Mouse (Mus musculus): Measurements from ENCODE around the gene Nxf1. TPM values are rescaled to one million over a fixed set of nuclear protein-coding genes. Genes with fewer than 3 reads are reported as not detected.
"Not testable (repeated sequence)": the region's sequence is repeated elsewhere in the genome, so short reads cannot be mapped to it uniquely, and the experiment has no call there.

Gene Nxf1
- total RNA-seq, 2 experiments from 2014 or later: 72.7 to 76.2 TPM

DNA sequence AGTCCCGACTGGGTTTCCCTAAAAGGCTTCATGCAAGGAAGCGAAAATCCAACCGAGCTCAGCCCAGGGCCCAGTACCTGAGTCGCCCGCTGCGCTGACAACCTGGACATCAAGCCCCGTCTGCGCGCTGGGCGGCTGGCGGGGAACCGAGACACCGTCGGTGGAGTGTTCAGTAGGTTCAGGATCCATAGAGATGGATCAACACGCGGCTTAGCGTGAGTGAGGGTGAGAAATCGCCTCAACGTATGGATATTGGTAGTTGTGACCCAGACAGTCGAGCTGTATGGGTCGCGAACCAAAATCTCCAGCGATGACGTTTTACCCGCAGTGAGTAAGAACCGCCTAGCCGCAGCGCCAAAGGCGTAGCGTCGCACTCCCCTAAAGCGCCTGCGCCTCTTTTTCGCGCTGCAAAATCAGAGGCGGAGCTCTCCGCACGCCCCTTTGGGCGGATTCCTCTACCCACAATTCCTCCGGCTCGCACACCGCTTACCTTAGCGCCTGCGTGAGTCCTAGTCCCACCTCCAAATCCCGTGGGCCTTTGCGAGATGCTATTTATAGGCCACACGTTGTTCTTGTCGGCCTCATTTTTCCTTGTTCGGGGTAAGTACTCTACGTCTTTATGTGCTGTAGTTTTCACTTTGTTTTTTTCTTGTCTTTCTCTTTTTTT lies 33.8 kb upstream of the Nxf1 start, which contains the start of gene Slc3a2:
Slc3a2 (minus strand) TSS at position 463 of the 667 bp plus-strand sequence.
- DNase-seq (ENCODE audit: extremely low spot score in 1 of 2, low spot score in 2 of 2): peak; percentile 95 to 97
- intact Hi-C loops (cut with DNase I): no loop called here

DNA sequence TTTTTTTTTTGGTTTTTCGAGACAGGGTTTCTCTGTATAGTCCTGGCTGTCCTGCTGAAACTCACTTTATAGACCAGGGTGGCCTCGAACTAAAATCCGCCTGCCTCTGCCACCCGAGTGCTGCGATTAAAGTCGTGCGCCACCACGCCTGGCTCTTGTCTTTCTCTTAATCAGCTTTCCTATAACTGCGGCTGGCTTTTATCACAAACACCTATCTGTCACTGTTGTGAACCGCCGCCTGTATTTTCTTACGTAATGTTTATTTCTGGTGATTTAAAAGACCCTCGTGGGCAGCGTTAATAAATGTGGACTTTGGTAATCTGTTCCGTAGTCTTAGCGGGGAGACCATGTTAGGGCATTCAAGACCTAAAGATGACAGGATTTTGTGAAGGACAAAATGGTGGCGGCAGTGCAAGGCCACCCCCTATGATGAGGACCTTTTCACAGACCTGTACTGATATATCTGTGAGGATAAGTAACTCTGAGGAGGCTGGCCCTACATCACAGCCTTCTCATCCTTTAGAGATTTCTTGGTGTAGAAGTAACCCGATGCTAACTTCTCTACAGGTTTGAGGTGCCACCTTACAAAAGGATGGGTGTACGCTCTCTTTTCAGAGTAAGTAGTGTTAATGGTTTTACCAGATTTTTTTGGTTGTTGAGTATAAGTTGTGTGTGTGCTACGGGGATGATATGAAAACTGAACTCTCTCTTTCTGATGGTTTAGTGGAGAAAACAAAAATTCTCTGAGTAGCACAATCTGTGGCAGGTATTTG lies 33.1 kb upstream of the Nxf1 start:
- no peak for DNase-seq (ENCODE audit: extremely low spot score in 1 of 2, low spot score in 2 of 2)
- intact Hi-C loops (cut with DNase I): no loop called here

DNA sequence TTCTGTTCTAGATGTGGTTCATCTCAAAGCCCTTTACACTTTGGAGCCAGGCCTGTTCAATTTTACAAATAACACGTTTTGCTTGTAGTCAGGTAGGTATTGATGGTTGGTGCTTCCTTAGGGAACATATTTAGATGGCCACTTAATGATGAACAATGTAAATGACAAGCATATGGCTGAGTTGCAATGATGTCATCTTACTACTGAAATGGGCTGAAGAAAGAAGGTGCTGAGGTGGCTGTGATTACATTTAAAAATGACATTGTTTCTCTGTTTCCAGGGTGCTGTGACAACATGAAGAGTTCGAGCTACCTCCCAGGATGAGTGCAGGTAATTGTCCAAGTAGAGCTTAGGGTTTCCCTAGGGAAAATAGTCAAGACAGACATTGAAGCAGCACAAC lies 32.5 kb upstream of the Nxf1 start:
- no peak for DNase-seq (ENCODE audit: extremely low spot score in 1 of 2, low spot score in 2 of 2)
- intact Hi-C loops (cut with DNase I): no loop called here

DNA sequence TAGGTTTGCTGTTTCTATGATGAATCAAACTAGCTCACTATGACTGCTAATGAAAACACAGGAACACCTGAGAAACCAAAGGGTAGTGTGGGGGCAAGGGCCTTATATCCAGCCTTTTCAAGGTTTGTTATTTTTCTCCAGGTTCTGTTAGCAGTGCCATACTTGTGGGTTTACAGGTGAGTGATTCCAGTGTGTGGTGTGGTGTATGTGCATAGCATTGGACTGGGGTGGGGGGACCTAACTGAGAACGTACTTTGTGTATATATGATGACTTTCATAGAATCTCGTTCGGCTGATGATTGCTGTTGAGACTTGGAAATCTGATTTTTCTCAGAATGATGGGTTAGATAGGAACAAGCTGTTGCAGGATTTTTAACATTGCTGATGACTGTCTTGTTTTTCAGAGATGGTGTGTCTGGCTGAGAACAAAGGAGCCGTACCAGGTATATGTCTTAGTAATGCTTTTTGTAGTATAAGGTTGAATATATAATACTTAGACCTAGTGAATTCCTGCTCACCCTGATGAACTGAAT lies 31.7 kb upstream of the Nxf1 start:
- intact Hi-C loops (cut with DNase I): no loop called here

DNA sequence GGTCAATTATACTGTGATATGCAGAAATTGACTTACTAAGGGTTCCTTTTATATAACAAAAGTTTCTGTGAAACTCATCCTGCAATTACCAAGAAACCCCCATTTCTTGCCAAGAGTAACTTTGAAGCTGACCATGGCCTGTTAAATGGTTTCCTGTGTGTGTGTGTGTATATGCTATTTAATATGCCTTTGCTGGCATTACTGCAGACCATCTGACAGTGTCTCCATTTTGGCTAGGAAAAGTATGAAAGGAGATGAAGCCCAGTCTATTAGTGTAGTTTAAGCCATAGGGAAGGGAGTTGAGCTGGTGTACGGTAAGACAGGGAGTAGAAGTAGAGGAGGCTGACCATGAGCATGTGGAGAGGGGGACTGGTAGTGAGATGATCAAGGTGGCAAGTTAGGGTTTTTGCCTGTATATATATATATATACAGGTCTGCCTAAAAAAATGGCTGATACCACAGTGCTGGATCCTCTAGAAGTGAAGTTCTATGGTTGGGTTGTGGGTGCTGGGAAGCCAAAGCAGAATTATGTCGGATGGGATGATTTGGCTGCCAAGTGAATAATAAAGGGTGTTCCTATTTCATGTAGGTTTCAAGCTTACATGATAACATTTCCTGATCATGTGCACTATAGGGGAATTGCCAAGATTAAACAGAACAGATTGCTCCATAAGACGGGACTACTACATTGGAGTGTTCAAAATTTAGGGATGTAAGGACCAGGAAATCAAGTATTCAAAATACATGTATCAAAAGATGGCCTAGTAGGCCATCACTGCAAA lies 30.1 kb upstream of the Nxf1 start:
- no peak for DNase-seq (ENCODE audit: extremely low spot score in 1 of 2, low spot score in 2 of 2)
- intact Hi-C loops (cut with DNase I): no loop called here

More for the DNA sequence above, 31.7 kb upstream of the Nxf1 start:
- DNase-seq (ENCODE audit: extremely low spot score in 1 of 2, low spot score in 2 of 2): no peak

DNA sequence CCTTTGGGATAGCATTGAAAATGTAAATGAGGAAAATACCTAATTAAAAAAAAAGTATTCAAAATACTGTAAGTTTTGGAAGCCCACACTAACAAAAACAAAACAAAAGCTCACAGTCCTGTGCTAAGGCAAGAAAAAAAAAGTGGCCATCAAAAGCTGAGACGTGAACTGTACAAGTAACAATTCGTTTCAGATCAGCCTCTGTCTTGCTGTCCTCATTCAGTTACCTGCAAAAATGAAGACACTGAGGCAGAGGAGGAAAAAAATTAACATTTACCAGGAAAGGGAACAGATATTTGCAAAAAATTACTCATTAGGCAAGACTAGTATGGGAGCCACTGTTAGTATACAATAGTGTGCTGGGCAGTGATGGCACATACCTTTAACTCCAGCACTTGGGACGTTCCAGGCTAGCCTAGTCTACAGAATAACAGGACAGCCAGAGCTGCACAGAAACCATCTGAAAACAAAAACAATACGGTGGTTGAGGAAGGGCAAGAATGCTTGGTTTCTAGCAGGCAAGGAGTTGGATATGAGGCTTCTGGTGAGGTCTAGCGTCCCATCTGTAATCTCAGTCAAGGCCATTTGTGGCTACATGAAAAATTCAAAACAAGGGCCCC lies 29.3 kb upstream of the Nxf1 start:
- intact Hi-C loops (cut with DNase I): no loop called here
- no peak for DNase-seq (ENCODE audit: extremely low spot score in 1 of 2, low spot score in 2 of 2)

DNA sequence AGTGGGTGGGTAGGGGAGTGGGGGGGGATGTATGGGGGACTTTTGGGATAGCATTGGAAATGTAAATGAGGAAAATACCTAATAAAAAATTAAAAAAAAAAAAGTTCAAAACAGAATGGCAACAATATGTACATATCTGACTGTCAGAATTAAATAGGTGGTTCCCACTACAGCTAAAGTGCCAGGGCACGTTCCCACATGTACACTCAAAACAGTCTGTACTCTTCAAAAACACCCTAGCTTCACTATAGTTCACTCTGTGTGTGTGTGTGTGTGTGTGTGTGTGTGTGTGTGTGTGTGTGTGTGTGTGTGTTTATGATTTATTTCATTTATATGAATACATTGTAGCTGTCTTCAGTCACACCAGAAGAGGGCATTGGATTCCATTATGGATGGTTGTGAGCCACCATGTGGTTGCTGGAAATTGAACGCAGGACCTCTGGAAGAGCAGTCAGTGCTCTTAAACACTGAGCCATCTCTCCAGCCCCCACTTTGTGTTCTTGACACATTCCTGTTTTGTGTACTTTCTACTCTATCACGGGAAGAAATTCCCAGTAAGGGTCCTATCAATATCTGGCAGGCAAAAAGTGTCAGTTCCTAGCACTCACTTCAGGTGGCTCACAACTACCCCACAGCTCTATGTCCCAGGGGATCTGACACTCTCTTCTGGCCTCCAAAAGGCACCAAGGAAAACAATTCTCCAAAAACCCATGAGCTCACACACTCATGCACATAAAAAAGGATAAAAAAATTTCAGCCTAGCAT lies 28.4 kb upstream of the Nxf1 start:
- intact Hi-C loops (cut with DNase I); DNase-seq (ENCODE audit: extremely low spot score in 1 of 2, low spot score in 2 of 2): not testable (repeated sequence)

DNA sequence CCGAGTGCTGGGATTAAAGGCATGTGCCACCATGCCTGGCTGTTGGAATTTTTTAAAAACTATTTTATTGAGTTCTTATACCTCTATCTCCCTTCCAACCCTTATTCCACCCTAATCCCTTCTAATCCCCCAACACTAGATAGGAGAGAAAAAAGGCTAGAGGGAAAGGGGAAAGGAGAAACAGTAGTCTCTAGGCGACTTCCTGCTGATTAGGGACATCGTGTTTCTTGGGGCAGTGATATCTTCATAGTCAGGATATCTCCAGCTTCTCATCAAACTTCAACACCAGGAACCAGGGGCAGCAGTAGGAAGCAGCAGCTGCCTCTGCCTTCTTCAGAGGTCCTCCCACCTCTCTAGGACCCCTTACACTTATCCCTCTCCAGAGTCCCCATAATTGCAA lies 22.5 kb upstream of the Nxf1 start:
- DNase-seq (ENCODE audit: extremely low spot score in 1 of 2, low spot score in 2 of 2): no peak
- intact Hi-C loops (cut with DNase I): no loop called here

DNA sequence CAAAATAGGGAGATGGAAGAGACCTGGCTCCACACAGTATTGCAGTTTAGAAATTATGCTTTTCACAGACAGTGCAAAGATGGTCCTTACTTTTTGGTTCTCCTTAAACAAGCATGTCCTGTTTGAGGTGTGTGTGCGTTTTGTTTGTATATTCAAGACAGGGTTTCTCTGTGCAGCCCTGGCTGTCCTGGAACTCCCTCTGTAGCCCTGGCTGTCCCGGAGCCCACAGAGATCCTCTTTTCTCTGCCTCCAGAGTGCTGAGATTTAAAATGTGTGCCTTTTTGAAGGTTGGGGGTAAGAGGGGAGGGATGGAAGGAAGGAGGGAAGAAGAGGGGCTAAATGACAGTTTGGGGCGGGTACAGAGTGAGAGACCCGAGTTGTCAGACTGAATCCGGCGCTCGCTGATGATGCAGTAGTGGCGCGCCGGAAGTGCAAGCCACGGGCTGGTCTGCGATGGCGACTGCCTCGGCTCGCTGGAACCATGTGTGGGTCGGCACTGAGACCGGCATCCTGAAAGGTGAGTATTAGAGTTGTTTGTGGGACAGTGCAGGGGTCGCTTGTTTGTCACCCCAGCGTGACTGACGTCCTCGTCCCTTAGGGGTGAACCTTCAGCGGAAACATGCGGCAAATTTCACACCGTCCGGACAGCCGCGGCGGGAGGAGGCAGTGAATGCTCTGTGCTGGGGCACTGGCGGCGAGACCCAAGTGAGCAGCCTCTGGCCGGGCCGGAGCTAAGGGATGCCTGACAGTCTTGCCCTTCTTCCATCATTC lies 21.3 kb upstream of the Nxf1 start, which contains the start of gene Wdr74:
Wdr74 (plus strand) TSS at position 439 of the 771 bp plus-strand sequence.
- intact Hi-C loops (cut with DNase I): no loop called here
- peak; percentile 89 to 95 for DNase-seq (ENCODE audit: extremely low spot score in 1 of 2, low spot score in 2 of 2)

DNA sequence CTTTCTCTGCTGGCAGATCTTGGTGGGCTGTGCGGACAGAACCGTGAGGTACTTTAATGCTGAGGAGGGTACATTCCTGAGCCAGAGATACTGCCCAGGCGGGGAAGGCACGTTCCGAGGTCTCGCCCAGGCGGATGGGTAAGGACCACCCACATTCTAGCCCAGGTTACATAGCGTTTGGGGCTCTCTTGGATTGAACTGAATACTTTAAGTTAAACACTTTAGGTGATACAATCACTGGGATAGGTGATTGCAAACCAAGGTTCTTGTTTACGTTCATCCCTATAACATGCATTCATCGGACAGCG lies 20.8 kb upstream of the Nxf1 start:
- intact Hi-C loops (cut with DNase I): no loop called here
- no peak for DNase-seq (ENCODE audit: extremely low spot score in 1 of 2, low spot score in 2 of 2)

DNA sequence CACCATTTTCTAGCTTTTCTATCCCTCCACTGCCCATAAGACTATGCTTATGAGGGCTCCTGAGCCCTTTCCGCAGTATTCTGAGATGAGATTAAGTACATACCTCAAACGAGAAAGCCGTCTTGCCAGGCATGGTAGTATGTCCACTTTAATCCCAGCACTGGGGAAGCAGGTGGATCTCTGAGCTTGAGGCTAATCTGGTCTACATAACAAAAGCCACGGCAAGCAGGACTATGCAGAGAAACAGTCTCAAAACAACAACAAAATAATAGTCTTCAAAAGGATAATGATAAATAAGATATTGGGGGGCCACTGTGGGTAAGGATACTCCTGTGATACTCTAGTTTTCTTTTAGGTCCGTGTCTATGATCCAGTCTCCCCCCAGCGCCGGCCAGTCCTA lies 18.0 kb upstream of the Nxf1 start:
- no peak for DNase-seq (ENCODE audit: extremely low spot score in 1 of 2, low spot score in 2 of 2)
- intact Hi-C loops (cut with DNase I): no loop called here

DNA sequence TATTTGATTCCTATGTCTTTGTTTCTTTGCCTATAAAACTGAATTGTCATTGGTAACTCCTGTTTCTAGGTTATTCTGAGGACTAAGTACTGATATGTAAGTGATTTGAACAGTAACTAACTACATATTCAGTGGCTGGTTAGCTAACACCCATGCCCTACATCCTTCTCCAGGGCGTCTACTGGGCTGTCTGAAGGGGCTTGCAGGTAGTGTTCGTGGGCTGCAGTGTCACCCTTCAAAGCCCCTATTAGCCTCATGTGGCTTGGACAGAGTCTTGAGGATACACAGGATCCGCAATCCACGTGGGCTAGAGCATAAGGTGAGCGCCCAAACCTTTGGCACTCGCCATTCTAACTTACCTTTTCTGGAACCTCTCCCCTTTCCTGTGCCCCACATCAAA lies 17.2 kb upstream of the Nxf1 start:
- intact Hi-C loops (cut with DNase I): no loop called here

DNA sequence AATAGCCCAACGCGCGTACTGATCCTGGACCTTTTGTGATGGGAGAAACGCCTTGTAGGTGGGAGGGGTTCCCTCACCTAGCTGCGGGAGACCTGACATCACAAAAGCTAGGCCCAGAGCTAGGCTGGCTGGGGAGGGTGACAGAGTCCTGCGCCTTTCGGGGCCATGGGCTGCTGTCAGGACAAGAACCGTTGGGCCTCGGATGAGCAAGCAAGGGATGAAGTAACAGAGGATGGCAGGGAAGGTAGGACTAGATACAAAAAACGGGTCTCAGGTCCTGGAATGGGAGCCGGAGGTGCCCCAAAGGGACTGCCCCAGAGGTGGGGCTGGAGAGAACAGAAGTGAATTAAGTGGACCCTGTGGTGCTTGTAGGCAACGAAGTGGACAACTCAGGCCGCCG lies 16.3 kb upstream of the Nxf1 start, which contains the start of gene 1700092M07Rik:
1700092M07Rik (plus strand) TSS at position 116 of the 400 bp plus-strand sequence.
- intact Hi-C loops (cut with DNase I): no loop called here
- DNase-seq (ENCODE audit: extremely low spot score in 1 of 2, low spot score in 2 of 2): peak in 1 of 2 experiments; percentile 33

More for the DNA sequence above, 17.2 kb upstream of the Nxf1 start:
- DNase-seq (ENCODE audit: extremely low spot score in 1 of 2, low spot score in 2 of 2): no peak

DNA sequence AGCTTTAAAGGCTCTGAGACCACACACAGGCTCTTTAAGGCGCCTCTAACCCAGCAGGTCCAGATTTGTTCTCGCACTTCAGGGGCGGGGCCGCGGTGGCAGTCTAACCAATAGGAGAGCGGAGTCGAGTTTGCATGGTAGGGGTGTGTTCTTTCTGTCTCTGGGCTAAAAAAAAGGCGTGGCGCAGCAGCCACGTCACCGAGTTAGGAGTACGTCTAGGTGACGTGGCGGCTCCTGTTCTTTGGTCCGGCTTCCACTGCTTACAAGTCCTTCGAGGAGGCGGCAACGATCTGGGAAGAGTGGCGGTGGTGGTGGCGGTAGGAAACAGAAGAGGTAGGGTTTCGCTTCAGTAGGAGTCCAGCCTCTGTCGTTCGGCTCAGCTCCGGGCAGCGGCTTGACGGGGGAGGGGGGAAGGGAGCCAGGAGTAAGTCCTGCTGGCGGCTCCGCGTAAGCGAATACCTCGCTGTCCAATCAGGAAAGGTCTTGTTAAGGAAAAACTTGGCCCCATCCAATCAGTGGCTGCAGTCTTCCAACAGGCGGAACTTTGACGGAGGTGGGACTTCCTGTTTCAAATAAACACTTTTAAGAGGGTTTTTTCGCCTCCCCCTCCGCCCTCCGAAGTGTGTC lies 15.5 kb upstream of the Nxf1 start, which contains the start of gene Stx5a:
Stx5a (plus strand) TSS at position 171 of the 627 bp plus-strand sequence.
- peak; percentile 94 to 98 for DNase-seq (ENCODE audit: extremely low spot score in 1 of 2, low spot score in 2 of 2)
- intact Hi-C loops (cut with DNase I): no loop called here

DNA sequence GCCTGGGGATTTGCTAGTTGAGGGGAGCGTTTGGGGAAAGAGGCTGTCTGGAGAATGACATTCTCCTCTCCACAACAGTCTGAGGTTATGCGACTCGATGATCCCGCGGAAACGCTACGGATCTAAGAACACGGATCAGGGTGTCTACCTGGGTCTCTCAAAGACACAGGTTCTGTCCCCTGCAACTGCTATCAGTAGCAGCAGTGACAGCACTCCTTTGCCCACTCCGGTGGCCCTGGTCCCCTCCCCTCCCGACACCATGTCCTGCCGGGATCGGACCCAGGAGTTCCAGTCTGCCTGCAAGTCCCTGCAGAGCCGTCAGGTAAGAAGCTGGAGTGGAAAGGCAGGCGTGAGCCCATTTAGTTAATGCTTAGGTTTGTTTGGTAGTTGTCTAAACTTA lies 14.7 kb upstream of the Nxf1 start:
- intact Hi-C loops (cut with DNase I): no loop called here
- DNase-seq (ENCODE audit: extremely low spot score in 1 of 2, low spot score in 2 of 2): no peak

DNA sequence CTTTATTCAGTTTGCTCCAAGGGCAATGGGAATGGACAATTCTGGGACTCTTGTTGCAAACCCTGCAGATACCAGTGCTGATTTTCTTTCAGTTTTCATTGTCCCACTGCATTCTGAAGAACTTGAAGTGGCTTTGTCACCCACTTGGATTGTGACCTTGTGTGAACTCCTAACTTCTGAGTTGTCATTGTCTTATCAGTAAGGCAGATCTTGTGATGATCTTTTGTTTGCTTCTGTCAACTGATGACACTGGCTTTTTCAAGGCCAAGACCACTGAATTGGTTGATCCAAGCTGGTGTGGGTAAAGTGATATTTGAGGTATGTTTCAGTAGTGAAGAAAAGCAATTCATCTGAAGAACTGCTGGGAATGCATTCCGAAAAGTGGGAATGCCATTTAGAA lies 11.5 kb upstream of the Nxf1 start:
- no peak for DNase-seq (ENCODE audit: extremely low spot score in 1 of 2, low spot score in 2 of 2)
- intact Hi-C loops (cut with DNase I): no loop called here

DNA sequence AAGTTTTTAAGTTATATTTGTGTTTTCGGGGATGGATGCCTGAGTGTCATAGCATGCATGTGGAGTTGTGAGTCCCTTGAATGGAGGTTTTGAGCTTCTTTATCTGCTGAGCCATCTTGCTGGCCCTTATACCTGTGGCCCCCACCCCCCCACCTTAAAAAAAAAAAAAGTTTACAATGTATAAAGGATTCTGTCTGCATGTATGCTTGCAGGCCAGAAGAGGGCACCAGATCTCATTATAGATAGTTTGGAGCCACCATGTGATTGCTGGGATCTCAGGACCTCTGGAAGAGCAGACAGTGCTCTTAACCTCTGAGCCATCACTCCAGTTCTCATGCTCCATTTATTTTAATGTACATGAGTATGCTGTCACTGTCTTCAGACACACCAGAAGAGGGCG lies 9.5 kb upstream of the Nxf1 start:
- DNase-seq (ENCODE audit: extremely low spot score in 1 of 2, low spot score in 2 of 2): no peak
- intact Hi-C loops (cut with DNase I): no loop called here

All from left cerebral cortex, postnatal 10 days (tissue).